Mouse (Mus musculus): ENCODE results near the gene Hsh2d.

DNA sequence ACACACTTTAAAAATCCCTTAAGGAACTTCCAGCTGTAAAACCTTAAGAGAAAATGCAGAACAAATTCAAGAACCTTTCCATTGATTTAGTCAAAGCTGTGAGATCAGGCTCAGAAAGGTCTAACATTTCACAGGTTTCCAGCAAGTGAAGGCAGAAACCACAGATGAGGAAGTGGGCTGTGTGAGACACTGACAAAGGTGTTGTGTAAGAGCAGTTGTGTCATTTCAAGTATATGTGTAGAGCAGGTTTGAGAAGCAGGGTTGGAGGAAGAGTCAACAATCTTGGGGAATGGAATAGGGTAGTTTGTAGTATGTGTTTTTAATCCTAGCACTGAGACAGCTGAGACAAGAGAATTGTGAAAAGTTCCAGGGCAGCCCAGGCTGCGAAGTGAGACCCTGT lies 26.4 kb downstream of the Hsh2d start:
- TF ChIP-seq CTCF (conservative IDR thresholded peaks at IDR 0.05; ENCODE audit: low read length) (no peak), NANOG (IDR thresholded peaks at IDR 0.05; ENCODE audit: borderline replicate concordance, low read length) (no peak)

All from E14TG2a.4 (cell line).